Mouse (Mus musculus): ENCODE data around the gene Dcn. TPM values are rescaled to one million over a fixed set of nuclear protein-coding genes. Genes with fewer than 3 reads are reported as not detected.

Gene Dcn
- polyA plus RNA-seq, 1 experiment from 2014 or later: 157 TPM

DNA sequence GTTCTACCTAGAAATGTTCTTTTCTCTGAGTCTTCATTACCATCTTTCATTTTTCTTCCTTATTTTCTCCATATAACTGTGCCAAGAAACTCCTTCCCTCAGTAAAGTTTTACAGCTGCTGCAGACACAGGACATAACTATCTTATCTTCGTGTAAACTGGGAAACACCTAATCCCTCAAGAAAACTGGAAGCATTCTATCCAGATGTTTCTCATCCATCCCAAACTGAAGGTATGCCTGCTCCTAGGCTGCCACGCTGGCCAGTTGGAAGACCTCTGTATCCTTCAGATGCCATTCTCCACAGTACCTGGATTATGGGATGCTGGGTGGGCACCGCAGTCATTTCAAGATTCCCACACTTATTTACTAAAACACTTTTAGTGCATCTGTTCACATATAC is 44.0 kb downstream of the Dcn start:
- H3K4me1 ChIP-seq (ENCODE audit: insufficient read depth): no peaks in the 10 kb centered on the region
- ATAC-seq (no peak), DNase-seq (no peak)
- no peaks in the 10 kb centered on the region for H3K27me3 ChIP-seq (ENCODE audit: insufficient read depth, low read length)
- TF ChIP-seq CTCF (IDR thresholded peaks at IDR 0.05; ENCODE audit: low read depth) (no peak), EP300 (IDR thresholded peaks at IDR 0.05; ENCODE audit: low read depth) (no peak)
- WGBS (ENCODE audit: insufficient replicate concordance): 75% methylated on average over 3 of the region's 3 CpGs
- no peak overlapping the region for H3K9ac ChIP-seq (replicated peaks)
- H3K36me3 ChIP-seq (replicated peaks; ENCODE audit: insufficient read depth, low read length): no peaks in the 10 kb centered on the region
- H3K9me3 ChIP-seq (ENCODE audit: low read length): no peaks in the 10 kb centered on the region
- no peak overlapping the region for H3K4me3 ChIP-seq (ENCODE audit: low read depth, low read length)
- no peak overlapping the region for H3K27ac ChIP-seq (ENCODE audit: low read depth)
- H3K4me2 ChIP-seq (ENCODE audit: low read depth, low read length): no peak overlapping the region

DNA sequence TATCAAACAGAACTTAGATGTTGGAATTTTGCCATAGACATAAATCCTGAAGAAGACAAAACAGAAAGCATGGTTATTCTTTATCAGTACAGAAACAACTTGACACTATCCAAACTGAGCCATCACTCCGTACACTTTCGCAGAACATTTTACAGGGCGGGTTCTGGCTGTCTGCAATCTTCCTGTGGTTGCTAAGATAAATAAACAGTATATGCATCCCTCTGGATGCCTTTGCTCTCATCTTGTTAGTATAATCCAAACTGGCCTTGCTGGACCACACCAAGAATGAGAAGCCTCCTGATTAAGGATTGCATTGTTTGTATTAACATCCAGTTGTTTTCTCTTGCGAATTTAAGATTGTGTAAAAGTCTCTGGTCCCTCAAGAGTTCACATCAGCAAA is 56.3 kb downstream of the Dcn start:
- Histone ChIP-seq H3K27ac (ENCODE audit: low read depth) (no peak overlapping the region), H3K4me2 (ENCODE audit: low read depth, low read length) (no peak overlapping the region), H3K9ac (replicated peaks) (no peak overlapping the region), H3K27me3 (ENCODE audit: insufficient read depth, low read length) (no peaks in the 10 kb centered on the region), H3K4me1 (ENCODE audit: insufficient read depth) (no peaks in the 10 kb centered on the region), H3K4me3 (ENCODE audit: low read depth, low read length) (no peak overlapping the region), H3K9me3 (ENCODE audit: low read length) (no peaks in the 10 kb centered on the region), H3K36me3 (replicated peaks; ENCODE audit: insufficient read depth, low read length) (no peaks in the 10 kb centered on the region)
- ATAC-seq (no peak), DNase-seq (no peak)
- no peak for TF ChIP-seq CTCF (IDR thresholded peaks at IDR 0.05; ENCODE audit: low read depth)
- no peak for TF ChIP-seq EP300 (IDR thresholded peaks at IDR 0.05; ENCODE audit: low read depth)
- WGBS (ENCODE audit: insufficient replicate concordance): 74% methylated on average over 4 of the region's 4 CpGs

DNA sequence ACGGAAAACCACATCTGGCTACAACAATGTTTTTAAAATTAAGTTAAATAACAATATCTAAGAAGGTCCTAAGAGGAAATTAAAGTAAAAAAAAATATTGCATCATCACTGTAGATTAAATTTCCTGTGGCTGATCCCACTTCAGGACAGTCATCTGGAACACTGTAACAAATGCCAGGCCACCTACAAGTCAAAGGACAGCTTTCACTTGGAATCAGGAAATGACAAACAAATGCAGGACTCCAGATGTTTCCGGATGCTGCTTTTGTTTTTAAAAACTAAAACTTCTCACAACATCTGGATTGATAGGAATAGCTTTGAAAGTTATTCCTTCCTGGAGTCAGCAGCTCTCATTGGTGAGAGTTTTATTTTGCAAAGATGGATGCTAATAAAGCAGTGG is 57.5 kb downstream of the Dcn start:
- DNase-seq (no peak), ATAC-seq (no peak)
- H3K4me1 ChIP-seq (ENCODE audit: insufficient read depth): no peaks in the 10 kb centered on the region
- no peak overlapping the region for H3K27ac ChIP-seq (ENCODE audit: low read depth)
- H3K9ac ChIP-seq (replicated peaks): no peak overlapping the region
- no peaks in the 10 kb centered on the region for H3K9me3 ChIP-seq (ENCODE audit: low read length)
- no peak overlapping the region for H3K4me3 ChIP-seq (ENCODE audit: low read depth, low read length)
- TF ChIP-seq CTCF (IDR thresholded peaks at IDR 0.05; ENCODE audit: low read depth): no peak
- no peaks in the 10 kb centered on the region for H3K36me3 ChIP-seq (replicated peaks; ENCODE audit: insufficient read depth, low read length)
- H3K4me2 ChIP-seq (ENCODE audit: low read depth, low read length): no peak overlapping the region
- H3K27me3 ChIP-seq (ENCODE audit: insufficient read depth, low read length): no peaks in the 10 kb centered on the region
- 48% methylated on average over 2 of the region's 2 CpGs for WGBS (ENCODE audit: insufficient replicate concordance)

DNA sequence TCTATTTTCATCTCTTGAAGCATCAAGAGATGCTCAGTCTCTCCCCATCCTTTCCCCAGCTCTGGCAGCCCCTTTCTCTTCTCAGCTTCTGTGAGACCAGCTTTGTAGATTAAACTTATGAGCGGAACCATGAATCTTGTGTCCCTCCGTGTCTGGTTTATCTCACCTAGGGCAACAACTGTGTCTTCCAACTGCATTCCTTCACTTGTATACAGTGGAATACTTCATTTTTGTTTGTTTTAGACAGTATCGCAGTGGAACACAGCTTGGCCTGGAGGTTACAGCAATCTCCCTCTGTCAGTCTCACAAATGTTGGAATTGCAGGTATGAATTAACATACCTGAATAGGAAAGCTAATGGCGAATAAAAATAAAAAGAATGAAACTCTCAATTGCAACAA is 58.8 kb downstream of the Dcn start:
- H3K4me2 ChIP-seq (ENCODE audit: low read depth, low read length): no peak overlapping the region
- no peaks in the 10 kb centered on the region for H3K27me3 ChIP-seq (ENCODE audit: insufficient read depth, low read length)
- 78% methylated on average over 4 of the region's 4 CpGs for WGBS (ENCODE audit: insufficient replicate concordance)
- H3K9ac ChIP-seq (replicated peaks): no peak overlapping the region
- H3K27ac ChIP-seq (ENCODE audit: low read depth): no peak overlapping the region
- no peak for ATAC-seq
- DNase-seq: no peak
- H3K36me3 ChIP-seq (replicated peaks; ENCODE audit: insufficient read depth, low read length): no peaks in the 10 kb centered on the region
- TF ChIP-seq CTCF (IDR thresholded peaks at IDR 0.05; ENCODE audit: low read depth): no peak
- no peak for TF ChIP-seq EP300 (IDR thresholded peaks at IDR 0.05; ENCODE audit: low read depth)
- H3K4me3 ChIP-seq (ENCODE audit: low read depth, low read length): no peak overlapping the region
- H3K4me1 ChIP-seq (ENCODE audit: insufficient read depth): no peaks in the 10 kb centered on the region
- H3K9me3 ChIP-seq (ENCODE audit: low read length): no peaks in the 10 kb centered on the region

DNA sequence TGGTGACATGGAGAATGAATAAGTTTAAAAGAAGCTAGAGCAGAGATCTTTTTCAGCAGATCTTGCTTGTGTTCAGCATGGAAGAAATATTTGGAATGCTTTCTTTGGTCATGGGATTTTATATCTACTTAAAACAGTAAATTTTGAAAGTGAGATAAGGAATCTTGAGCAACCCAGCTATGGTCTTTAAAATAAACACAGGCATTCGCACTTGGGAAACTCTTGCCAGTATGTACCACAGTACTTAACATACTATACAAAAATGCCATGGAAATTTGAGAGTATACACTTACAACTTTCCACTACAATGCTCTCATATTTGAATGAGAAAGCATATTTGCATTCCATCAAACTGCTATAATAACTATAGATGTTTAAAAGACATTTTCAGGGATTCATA is 68.3 kb downstream of the Dcn start:
- ATAC-seq (no peak), DNase-seq (no peak)
- Histone ChIP-seq H3K27me3 (ENCODE audit: insufficient read depth, low read length) (no peaks in the 10 kb centered on the region), H3K4me1 (ENCODE audit: insufficient read depth) (no peaks in the 10 kb centered on the region), H3K27ac (ENCODE audit: low read depth) (no peak overlapping the region), H3K4me2 (ENCODE audit: low read depth, low read length) (no peak overlapping the region), H3K9ac (replicated peaks) (no peak overlapping the region), H3K4me3 (ENCODE audit: low read depth, low read length) (no peak overlapping the region), H3K9me3 (ENCODE audit: low read length) (no peaks in the 10 kb centered on the region), H3K36me3 (replicated peaks; ENCODE audit: insufficient read depth, low read length) (no peaks in the 10 kb centered on the region)
- 50% methylated on average over 1 of the region's 1 CpGs for WGBS (ENCODE audit: insufficient replicate concordance)
- TF ChIP-seq EP300 (IDR thresholded peaks at IDR 0.05; ENCODE audit: low read depth): no peak

DNA sequence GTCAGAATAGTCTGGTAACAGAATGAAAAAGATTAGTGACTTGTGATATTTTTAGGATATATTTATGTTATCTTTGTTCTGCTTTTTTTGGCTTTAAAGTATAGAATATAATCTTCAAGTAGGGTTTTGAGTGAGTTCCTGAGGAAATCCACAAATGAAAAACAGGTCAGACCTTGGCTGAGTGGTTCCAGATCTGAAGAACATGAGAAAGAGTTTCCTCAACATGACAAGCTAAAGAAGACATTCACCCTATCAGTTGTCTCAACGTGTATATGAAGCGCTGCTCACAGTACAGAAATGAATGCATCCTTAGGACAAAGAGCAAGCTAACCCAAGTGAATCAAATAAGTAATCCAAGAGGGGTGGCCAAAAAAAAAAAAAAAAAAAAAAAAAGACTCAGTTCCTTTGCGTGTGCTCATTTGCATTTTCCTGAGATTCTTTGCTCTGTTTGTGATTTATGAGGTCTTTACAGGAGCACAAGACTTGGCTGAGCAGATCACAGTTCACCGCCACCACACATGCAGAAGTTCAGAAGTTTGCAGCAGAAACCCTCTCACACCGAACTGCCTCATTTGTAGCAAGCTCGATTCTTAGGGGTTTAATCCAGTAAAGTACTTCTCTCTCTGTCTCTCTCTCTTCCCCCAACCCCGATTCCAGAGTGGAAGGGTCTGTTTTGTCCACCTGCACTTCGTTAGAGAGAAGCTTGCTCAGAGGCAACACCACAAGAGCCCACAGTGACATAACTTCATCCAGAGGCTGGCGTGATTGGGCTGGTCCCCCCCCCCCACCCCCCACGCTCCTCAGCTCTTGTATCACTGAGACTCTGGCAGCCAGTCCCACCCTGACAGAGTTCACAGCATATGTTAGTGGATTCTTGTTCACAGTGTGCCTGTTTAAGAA is 85.8 kb downstream of the Dcn start, which contains the start of gene Lum:
TSS of gene Lum (plus strand) at position 172 of the 900 bp plus-strand sequence.
- no peak for DNase-seq
- H3K4me2 ChIP-seq (ENCODE audit: low read depth, low read length): no peak within 1 kb of the TSS
- no peaks in the 10 kb centered on the region for H3K36me3 ChIP-seq (replicated peaks; ENCODE audit: insufficient read depth, low read length)
- no peaks in the 10 kb centered on the region for H3K9me3 ChIP-seq (ENCODE audit: low read length)
- WGBS (ENCODE audit: insufficient replicate concordance): 52% methylated on average over 10 of the region's 10 CpGs
- no peak within 1 kb of the TSS for H3K4me3 ChIP-seq (ENCODE audit: low read depth, low read length)
- H3K4me1 ChIP-seq (ENCODE audit: insufficient read depth): no peaks in the 10 kb centered on the region
- ATAC-seq: no peak
- no peaks in the 10 kb centered on the region for H3K27me3 ChIP-seq (ENCODE audit: insufficient read depth, low read length)
- no peak for TF ChIP-seq EP300 (IDR thresholded peaks at IDR 0.05; ENCODE audit: low read depth)
- no peak for TF ChIP-seq CTCF (IDR thresholded peaks at IDR 0.05; ENCODE audit: low read depth)
- H3K27ac ChIP-seq (ENCODE audit: low read depth): no peak within 1 kb of the TSS
- no peak within 1 kb of the TSS for H3K9ac ChIP-seq (replicated peaks)
